Mouse (Mus musculus): ENCODE measurements at regions not wholly inside any gene's neighbourhood (a gene's known extent, or its start where the extent isn't known, plus 50 kb on each side); places are given as distances from the start of the nearest gene placed in this dataset.

DNA sequence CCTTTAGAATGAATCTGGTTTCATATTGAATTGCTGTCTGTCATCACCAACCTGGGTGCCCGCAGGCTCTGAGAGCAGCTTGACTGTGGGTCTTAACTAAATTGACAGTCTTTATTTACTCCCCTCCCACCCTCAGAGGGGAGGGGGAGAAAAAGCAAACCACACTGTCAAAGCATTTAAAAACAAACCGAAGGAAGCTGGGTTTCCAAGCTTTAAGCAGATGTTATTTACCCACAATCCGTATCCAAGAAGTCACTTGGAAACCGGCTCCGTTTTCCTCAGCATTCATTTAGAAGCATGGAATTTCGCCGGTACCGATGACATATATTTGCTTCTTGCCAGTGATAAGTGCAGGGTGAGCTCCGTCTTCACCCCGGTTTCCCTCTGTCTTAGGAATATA, 206.4 kb upstream of the Spdye4c start:
- no peak for TF ChIP-seq POLR2A (IDR thresholded peaks at IDR 0.05; ENCODE audit: control insufficient read depth, extremely low read depth, insufficient read depth, low read length, poor library complexity)
- TF ChIP-seq CTCF (IDR thresholded peaks at IDR 0.05; ENCODE audit: borderline replicate concordance, control insufficient read depth, extremely low read depth, insufficient read depth, low read length, poor library complexity): no peak
